Mouse (Mus musculus): ENCODE data around the gene Scrg1. TPM values are rescaled to one million over a fixed set of nuclear protein-coding genes. Genes with fewer than 3 reads are reported as not detected.
A peak's percentile ranks its signal among the peaks of the same experiment; 100 is the strongest.

The Scrg1 gene
- polyA plus RNA-seq, 2 experiments: not detected

DNA sequence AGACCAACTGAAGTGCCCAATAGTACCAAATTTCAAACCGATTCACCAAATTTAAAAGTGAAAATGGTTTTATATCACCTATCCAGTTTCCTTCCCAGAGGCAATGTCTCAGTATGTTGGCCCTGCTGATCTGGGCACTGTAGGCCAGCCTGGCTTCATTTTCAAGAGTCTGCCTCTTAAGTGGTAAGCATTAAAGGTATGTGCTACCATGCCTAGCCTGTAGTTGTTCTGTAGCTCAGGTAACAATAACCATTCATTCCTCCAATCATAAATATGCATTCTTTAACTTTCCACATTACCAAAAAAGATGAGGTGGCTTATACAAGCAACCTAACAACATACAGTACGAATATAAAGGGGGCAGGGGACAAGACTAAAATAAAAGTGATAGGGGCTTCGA, 62.0 kb downstream of the Scrg1 start:
- Histone ChIP-seq H3K4me3 (ENCODE audit: insufficient read depth in 1 of 2, low read depth in 2 of 2, low read length in 2 of 2) (no peak overlapping the region), H3K9ac (replicated peaks) (no peak overlapping the region), H3K4me1 (replicated peaks; ENCODE audit: control insufficient read depth in 2 of 2, insufficient read depth in 2 of 2, low read length in 1 of 2) (peaks cover 7 to 21% of the 10 kb centered on the region in 2 experiments), H3K27me3 (ENCODE audit: control insufficient read depth, insufficient read depth, low read length) (no peaks in the 10 kb centered on the region), H3K27ac (no peak overlapping the region), H3K36me3 (replicated peaks; ENCODE audit: control insufficient read depth, insufficient read depth, low read depth) (peaks cover 48% of the 10 kb centered on the region), H3K4me2 (ENCODE audit: low read depth) (no peak overlapping the region), H3K9me3 (ENCODE audit: control insufficient read depth, low read length) (no peaks in the 10 kb centered on the region)
- ATAC-seq (ENCODE audit: insufficient read depth) (no peak), DNase-seq (ENCODE audit: low read depth in 3 of 3, low spot score in 3 of 3) (no peak)
- 82% methylated on average over 3 of the region's 3 CpGs for WGBS (ENCODE audit: insufficient replicate concordance)
- TF ChIP-seq CTCF (IDR thresholded peaks at IDR 0.05; ENCODE audit: low read depth) (no peak), EP300 (IDR thresholded peaks at IDR 0.05; ENCODE audit: low read depth) (no peak)

DNA sequence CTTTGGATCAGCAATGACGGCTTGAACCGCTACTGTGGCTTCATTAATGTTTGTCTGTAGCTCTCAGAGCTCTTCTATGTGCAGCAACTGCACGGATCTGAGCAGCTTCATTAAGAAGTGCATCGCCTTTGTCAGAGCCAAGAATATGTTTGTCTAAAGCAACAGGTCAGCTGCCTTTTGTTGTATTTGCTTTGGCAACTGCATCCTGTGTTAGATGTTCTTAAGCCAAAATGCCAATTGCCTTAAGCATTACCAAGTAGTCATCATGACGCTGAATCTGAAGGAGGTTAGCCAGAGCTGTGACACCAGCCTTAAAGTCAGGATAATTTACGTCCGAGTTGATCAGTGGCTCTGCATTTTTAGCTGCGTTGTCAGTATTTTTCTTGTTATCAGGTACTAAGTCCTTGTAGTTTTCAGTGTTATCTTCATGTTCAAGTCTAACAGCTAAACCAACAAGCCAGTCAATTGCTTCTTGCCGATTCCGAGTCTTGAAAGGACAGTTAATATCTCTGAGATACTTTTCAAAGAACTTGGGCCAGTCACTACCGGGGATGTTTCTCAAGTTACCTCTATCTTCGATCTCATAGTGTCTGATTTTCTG, 64.6 kb downstream of the Scrg1 start:
- Histone ChIP-seq H3K36me3 (replicated peaks; ENCODE audit: control insufficient read depth, insufficient read depth, low read depth) (peaks cover 26% of the 10 kb centered on the region), H3K27me3 (ENCODE audit: control insufficient read depth, insufficient read depth, low read length) (no peaks in the 10 kb centered on the region), H3K9ac (replicated peaks) (peak overlapping the region; percentile 39; the same call in 1 of the 2 replicates), H3K4me2 (ENCODE audit: low read depth) (peak overlapping the region; percentile 49), H3K4me3 (ENCODE audit: insufficient read depth in 1 of 2, low read depth in 2 of 2, low read length in 2 of 2) (peak overlapping the region in 1 of 2 experiments; percentile 14; a peak in 1 of 4 replicates), H3K9me3 (ENCODE audit: control insufficient read depth, low read length) (no peaks in the 10 kb centered on the region), H3K27ac (peak overlapping the region; percentile 66), H3K4me1 (replicated peaks; ENCODE audit: control insufficient read depth in 2 of 2, insufficient read depth in 2 of 2, low read length in 1 of 2) (peaks cover 4 to 19% of the 10 kb centered on the region in 2 experiments)
- DNase-seq (ENCODE audit: low read depth in 3 of 3, low spot score in 3 of 3) (no peak), ATAC-seq (ENCODE audit: insufficient read depth) (peak; percentile 59; the same call in 1 of the 2 replicates)
- TF ChIP-seq CTCF (IDR thresholded peaks at IDR 0.05; ENCODE audit: low read depth): no peak
- TF ChIP-seq EP300 (IDR thresholded peaks at IDR 0.05; ENCODE audit: low read depth): peak; percentile 82
- WGBS (ENCODE audit: insufficient replicate concordance): 25% methylated on average over 12 of the region's 12 CpGs

Other genes starting within 250 kb of the Scrg1 start
- 1.1 and 2.1 TPM in 2 replicates for gene Hand2, start 134.9 kb upstream of the Scrg1 start, polyA plus RNA-seq (2012; rRNA removed)
- gene Hand2, start 134.9 kb upstream of the Scrg1 start, polyA plus RNA-seq (2014; fragmentation: Nextera tagmentation; extraction: Ambion mirVana): 0.44 and 0.48 TPM in 2 replicates
- 7.5 and 10.6 TPM in 2 replicates for gene Sap30, start 31.9 kb downstream of the Scrg1 start, polyA plus RNA-seq (2012; rRNA removed)
- gene Sap30, start 31.9 kb downstream of the Scrg1 start, polyA plus RNA-seq (2014; fragmentation: Nextera tagmentation; extraction: Ambion mirVana): 14.0 and 14.4 TPM in 2 replicates
- gene Hmgb2, start 56.0 kb downstream of the Scrg1 start, polyA plus RNA-seq (2012; rRNA removed): 74.6 and 191 TPM in 2 replicates
- 280 and 300 TPM in 2 replicates for gene Hmgb2, start 56.0 kb downstream of the Scrg1 start, polyA plus RNA-seq (2014; fragmentation: Nextera tagmentation; extraction: Ambion mirVana)
- 1.3 and 2.5 TPM in 2 replicates for gene Galnt7, start 197.1 kb downstream of the Scrg1 start, polyA plus RNA-seq (2012; rRNA removed)
- 3.8 and 4.4 TPM in 2 replicates for gene Galnt7, start 197.1 kb downstream of the Scrg1 start, polyA plus RNA-seq (2014; fragmentation: Nextera tagmentation; extraction: Ambion mirVana)